Mouse (Mus musculus) spleen, postnatal 36 days (tissue): ENCODE data around the gene Ikzf2.

ENCODE experiments used
- DNase-seq, 2 experiments: peaks; one replicate each; pipeline ENCODE4 v3.0.0; 2022; ENCODE audit warnings: low spot score in 2 of 2, mixed read lengths in 1 of 2

The Ikzf2 gene

DNA sequence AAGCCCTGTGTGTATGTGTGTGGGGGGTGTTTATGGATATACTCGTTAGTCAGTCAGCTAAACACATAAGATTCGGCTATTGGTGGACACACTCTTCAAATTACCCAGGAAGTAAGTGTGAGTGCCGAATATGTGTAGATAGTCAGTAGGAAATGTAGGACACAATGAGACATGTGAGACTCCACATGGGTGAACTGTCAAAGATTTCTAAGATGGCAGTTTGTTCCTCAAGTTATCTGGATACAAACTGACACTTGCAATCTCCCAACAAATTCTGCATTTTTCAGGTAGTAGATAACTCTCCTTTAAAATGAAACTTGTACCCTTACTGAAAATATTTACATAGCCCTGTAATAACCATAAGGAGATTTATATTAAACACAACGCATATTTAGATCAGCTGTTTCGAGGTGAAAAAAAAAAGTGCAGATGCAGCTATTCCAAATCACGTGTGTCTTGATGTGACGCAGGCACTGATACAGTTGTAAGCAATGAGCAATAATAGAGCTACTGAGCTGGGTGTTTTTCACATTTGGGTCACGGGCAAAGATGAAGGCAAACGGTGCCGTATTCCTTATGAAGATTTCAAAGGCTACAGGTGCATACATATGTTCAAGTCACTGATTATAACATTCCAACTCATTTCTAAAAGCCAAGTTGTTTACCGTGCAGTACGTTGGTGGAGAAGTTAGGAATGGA is 87.8 kb downstream of the Ikzf2 start:
- no peak for DNase-seq

DNA sequence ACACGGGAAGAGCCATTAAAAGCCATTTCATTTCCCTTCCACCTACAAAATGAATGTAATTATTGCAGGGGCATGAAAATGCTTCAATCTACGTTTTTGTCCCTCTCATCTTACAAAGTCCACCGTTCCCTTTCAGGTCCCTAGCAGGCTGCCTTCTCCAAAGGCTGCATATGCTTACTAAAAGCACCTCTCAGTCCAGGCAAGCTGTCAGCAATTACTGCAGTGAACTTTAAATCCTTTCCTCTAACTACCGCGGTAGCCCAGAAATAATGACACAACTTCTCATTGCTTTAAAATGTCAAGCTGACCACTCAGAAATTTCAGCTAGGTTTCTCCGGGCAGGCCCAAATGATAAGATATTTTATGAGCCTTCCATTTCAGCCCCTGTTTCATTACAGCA is 95.2 kb downstream of the Ikzf2 start:
- no peak for DNase-seq

DNA sequence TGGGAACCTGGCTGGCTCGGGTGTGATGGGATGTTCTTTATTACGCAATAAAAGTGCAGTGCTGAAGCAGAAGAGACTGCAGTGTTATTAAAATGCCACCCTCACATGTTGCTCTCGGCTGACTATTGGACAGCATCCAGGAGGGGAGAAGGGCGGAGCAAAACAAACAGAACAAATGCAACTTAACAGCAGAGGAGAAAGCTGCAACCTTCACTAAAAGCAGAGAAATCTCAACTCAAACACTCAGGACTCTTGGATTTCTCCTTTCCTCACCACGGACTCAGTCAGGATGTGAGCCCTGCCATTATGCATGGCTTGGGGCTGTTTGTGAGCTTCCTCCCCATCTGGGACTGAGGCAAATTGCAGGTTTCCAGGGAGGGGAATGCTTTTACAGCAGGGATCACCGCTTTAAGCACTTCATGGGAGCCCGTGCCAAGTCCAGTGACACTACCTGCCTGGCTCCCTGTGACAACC is 95.7 kb downstream of the Ikzf2 start:
- DNase-seq, result no peak

DNA sequence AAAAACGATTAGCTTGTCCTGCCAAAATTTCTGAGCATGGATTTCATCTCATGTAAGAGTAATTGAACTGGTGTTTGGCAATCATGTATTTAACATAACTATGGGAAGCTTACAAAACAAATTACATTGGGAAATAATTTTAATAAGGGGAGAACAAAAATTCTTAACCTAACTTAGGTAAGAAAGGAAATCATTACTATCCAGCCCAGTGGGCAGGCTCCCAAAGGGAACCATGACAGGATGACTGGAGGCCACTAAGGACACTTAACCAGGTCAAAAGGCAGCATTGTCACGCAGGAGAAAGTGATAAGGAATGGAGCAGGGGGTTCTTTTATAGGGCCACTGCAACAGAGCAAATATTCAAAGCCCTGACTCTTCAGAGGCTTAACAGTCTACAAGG is 101.5 kb downstream of the Ikzf2 start:
- DNase-seq, result no peak

DNA sequence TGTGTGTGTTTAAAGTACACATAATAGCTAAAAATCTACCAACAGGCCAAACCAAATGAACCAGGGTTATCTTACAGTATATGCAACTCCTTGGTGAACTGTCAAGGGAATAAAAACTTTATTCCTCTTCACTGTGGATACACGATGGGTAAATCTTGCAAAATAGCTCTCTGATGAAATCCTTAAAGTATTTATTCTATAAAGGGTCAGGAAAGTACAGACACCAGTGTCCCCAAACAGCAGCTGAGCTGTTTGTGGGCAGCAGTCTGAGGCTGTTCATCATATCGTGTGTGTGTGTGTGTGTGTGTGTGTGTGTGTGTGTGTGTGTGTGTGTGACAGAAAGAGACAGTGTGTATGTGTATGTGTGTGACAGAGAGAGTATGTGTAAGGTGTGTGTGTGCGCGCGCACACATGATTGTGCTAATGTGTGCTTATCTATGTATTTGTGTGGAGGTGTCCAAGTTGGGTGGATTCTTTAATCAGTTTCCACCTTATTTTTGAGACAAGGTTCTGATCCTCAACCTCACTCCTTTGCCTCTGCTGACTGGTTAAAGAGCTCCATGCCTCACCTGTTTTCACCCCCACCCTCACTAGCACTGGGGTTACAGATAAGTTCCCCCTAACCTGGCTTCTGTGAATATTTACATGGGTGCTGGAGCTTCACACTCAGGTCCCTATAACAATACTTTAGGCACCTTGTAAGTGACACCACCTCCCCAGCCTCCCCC is 102.9 kb downstream of the Ikzf2 start:
- no peak for DNase-seq

DNA sequence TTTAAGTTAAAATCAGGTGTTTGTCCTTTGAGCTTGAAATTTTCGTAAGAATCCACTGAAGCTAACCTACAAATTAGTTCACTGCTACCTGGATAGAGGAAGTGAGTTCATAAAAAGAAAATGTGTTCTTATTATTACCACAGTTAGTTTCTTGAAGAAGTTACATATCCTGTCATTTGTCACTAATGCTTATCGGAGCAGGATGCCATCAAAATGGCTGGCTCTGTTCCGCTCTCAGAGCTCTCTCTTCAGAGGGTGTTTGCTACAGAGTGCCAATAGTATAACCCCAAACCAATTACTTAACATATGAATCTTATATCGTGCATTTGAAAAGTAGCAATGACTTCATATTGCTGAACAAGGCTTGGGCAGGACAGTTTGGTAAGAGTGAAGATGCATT is 108.1 kb downstream of the Ikzf2 start:
- no peak for DNase-seq

DNA sequence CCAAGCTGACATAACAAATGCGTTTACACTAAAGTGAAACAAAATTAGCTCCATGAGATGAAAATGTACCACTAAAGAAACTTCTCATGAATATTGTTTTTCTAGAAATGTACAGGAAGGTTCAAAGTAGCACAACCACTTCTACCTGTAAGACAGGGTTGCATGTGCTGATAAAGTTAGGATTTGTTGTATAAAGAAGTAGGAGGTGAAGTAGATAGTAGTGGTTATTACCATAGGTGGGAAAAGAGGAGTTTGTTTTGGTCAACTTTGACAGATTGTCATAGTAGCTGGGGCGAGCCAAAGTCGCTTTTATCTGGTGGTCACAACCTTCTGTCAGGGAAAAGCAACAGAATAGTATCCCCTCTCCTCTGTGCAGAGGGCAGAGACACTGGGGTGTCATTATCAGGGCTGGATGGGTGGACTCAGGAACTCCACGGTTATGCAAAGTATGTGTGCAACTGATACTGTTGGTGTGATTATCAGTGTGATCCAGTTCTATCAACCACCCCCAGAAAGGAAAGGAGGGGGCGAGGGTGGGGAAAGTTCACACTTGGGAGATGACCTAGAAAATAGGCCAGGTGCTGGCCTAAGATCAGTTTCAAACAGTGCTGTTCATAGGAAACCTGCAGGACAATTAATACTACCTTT is 127.5 kb downstream of the Ikzf2 start:
- peak; percentile 22 for DNase-seq

DNA sequence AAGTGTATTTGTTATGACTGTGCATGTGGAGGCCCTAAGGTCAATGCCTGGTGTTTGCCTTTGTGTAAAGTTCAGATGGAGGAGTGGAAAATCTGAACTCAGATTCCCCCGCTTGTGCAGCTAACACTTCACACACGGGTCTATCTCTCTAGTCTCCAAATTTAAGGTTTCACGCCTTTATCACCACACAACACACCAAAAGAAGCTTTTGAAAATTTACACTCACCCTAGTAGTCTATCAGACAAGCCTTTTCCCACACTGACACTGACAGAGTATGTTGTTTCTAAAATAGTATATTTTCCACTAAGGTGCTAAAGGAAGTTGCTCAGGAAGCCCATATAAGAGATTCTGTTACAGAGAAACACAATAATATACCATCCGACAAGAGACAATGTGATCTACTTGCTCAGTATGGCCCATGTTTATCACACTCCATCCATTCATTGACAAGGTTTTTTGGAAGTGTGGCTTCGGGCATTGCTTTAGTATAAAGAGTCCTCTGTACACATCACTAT is 131.4 kb downstream of the Ikzf2 start:
- no peak for DNase-seq

DNA sequence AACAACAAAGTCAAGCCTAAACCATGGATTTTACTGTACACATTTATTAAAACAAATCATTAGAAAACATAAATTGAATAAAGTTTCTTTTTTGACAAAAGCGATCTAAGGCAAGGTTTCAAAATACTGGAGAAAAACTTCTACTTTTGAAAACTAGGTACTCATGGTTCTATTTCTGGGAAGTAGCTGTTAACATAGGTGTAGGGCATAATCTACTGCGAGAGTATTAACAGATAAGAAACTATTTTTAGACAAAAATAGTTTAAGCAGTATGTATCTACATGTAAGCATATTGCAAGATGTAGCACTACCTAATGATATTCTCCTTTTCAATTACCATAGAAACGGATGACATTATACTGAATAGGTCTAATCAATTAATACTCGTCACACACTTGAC is 137.1 kb downstream of the Ikzf2 start:
- DNase-seq, result no peak

DNA sequence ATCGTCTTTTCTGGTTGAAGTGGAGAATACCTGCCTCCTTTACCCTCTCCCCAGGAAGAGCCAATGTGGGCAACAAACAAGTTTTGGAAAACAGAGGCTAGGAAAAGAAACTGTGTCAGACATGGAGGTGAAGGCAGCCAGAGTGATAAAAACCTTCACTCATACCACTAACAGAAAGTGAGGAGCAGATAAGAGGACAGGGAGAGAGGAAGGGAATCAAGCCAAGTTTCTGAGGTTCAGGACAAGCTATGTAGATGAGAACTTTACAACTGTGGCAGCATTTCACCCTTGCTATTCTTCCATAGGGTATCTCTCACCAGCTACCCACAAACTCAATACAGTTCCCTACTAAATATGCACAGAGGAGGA is 141.2 kb downstream of the Ikzf2 start:
- no peak for DNase-seq

DNA sequence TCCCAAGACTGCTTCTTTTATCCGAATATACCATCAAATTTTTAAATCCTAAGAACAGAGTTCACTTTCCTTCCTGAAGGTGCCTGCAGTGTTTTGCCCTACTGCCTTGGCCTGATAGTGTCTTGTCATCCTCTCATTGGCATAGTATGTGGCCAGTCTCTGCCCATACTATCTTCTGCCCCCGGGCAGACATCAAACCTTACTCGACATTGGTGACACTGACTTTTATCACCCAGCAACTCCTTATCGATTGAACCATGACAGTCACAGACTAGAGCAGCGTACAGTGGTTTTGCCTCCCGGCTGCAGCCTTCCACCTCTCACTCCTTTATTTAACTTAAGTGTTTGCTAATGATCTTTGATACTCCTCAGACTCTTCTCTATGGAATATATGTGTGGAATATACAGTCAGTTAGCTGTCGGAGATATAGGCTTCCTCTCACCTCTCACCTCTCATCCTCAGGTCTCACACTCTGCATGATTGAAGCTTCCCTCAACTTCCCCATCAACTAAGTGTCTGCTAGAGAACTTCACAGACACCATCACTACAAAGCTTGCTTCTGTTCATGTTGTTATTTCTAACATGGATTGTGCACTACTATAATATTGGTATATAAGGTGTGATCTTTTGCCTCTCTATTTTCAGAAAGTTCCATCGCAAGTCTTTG is 141.7 kb downstream of the Ikzf2 start:
- DNase-seq, result no peak

DNA sequence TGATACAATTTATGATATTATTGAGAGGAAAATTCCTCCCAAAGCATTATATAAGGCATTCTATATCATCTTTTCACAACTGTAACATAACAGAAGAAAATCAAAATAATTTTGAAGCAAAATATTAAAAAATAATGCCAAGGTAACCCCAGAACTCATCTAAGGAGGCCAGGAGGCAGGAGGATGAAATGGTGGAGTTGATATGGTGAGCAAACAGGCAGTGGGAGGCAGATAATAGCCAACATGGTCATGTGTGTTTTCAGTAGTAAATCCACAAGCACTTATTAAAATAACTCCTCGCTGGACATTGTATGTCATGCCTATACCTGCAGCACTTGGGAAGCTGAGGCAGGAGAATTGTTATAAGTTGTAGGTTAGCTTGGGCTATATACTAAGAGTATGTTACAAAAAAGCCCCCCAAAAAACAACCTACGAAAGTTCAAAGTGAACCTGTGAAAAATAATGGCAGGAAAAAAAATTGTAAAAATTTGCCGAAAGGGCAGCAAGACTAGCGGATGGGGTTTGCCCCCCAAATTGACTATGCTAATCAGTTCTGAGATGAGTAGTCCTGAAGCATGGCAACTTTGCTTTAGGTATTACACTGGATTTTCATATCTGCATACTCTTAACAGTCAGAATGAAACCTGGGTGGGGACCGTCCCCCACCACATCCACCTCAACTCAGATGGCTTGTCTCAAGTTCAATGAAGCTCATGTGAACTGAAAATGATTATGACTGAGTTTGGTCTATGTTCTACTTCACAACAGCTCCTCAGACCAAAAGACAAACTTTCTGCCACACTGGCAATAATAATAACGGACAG is 143.1 kb downstream of the Ikzf2 start:
- DNase-seq, result no peak

DNA sequence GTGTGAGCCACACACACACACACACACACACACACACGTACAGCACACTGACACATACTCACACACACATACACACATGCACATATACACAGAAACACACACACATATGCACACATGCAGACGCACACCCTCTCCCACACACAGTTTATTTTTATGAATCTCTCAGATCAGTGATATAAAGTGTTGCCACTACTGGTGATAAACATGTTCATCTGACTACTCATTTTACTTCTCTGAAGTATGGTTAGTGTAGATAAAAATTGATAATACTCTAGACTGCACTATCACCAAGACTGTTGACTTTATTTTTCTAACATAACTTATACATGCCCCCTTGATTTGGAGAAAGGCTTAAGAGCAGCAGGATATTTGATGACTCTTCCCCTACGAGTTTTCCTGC is 144.5 kb downstream of the Ikzf2 start:
- no peak for DNase-seq

DNA sequence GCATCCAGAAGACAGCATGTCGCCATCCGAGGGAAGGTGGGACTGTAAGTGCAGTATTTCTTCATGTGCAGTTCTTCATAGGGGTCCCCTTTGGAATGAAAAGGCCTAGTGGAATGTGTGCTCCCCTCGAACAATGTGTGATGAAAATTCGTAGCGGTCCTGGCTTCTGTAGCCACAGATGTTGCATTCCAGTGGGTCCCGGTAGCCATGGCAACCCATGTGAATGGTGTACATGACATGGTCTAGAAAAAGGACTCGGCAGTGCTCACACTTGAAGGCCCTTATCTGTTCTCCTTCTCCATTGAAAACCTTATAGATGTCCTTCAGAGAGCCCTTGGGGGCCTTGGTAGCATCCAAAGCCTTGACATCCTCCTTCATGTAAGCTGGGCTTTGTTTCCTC is 148.4 kb downstream of the Ikzf2 start:
- no peak for DNase-seq

DNA sequence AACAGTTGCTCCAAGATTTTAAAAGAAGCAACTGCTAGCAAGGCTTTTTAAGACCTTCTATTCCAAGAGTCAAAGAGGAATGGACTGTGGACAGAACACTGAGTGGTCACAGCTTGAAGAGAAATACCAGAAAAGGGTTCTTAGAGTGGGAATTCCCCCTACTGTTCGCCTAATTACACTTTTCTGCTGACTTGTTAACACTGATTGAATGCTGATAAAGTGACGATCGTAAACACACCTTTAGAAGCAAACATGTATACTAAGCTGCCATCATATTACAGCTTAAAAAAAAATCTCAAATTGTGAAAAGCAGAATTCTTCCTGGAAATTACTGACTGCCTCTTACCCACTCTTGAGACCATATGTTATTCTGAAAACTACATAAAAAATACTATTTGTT is 149.4 kb downstream of the Ikzf2 start:
- no peak for DNase-seq

DNA sequence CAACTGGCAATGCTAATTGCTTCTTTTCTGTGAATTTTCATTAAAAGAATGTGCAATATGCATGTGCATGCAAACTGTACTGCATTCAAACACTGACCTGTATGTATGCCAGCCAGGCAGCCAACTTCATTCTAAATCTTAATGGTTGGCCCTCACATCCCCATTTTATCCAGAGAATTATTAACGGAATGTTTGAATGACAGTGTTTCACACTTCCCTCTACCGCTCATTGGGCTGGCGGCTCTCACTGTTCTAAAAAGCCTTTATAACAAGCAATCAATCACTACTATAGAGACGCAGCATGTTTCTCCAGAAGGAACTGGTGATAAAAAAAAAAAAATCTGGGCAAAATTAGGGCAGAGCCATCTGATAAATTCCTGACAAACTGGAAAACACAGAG is 151.5 kb downstream of the Ikzf2 start:
- DNase-seq, result no peak

DNA sequence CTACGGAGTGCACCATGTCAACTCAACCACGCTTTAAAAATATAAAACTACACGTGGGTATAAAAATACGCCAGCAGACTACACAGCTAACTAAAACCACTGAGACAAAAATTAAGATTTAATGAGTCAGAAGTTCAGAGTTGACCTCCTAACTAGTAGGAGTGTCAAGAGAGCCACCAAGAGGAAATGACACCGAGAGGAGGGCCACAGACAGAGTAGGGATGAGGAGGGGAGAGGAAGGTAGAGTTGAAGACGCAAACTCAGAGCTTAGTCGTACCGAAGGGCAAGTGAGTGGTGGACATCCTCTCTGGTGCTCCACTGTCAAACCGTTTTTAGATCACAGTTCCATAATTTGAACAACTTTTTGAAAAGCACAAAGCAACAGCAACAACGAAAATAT is 154.0 kb downstream of the Ikzf2 start:
- no peak for DNase-seq

DNA sequence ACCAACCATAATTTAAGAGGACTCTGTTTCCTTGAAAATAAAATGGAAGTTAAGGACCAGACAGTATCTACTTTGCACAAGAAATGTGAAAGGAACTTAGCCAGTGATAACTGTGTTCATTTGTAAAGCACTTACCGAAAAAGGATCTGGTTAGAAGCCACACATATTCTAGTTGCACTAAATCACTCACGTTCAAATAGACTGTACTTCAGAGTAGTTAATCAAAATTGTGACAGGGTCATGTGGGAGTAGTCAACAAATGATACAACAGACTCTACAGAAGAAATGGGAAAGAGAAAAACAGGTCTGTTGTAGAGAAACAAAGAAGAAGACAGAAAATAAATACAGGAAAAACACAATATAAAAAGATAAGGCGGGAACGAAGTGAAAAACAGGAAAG is 158.3 kb downstream of the Ikzf2 start:
- DNase-seq, result no peak

DNA sequence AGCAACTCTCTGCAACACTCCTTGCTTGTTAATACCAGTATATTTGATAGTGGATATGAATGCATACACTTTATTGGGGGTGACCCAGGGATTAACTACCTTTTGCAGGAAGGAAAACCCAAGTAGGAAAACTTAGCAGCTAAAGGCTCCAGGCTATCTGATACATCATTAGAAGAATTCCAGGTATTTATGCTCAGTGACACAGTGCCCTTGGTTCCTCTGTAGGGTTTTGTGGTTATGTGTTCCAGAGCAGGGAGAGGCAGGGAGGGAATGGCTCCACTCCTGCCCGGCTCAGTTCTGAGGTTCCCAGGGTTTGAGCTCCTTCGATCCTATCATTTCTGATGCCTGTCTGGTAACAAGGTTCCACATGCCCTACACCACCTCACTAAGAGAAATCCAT is 165.4 kb downstream of the Ikzf2 start:
- no peak for DNase-seq

DNA sequence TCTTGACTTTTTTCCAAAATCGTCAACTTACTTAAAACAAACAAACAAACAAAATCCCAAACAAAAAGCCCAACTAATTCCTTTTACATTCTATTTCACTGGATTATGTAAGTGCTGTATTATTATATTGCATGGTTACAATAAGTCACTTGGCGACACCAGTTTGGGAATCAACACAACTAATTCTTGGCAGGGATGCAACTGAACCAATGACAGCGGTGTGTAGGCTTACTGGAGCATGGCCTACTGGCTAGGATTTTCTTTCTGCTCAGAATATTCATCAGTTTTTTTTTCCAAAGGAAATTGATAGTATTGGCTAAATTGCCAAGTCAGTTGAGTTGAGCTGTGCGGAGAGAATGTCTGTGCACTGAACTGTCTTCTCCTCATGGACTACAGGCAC is 167.7 kb downstream of the Ikzf2 start:
- no peak for DNase-seq

DNA sequence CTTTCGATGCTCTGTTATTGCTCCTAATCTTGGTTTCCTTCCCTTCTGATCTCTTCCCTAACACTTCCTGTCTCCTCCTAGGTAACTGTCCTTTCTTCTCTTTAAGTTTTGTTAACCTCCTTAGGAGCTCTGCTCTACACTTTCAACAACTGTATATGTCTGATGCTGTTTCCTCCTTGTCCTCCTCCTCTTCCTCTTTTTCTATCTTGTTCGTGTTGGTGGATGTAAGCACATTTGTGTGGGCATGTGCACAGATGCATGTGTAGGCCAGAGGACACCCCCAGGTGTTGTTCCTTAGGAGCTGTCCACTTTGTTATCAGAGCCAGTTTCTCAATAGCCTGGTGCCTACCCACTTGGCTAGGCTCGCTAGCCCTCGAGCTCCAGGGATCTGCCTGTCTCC is 169.0 kb downstream of the Ikzf2 start:
- DNase-seq, result no peak
